Mouse (Mus musculus): ENCODE data around the gene Myo18a. TPM values are rescaled to one million over a fixed set of nuclear protein-coding genes. Genes with fewer than 3 reads are reported as not detected.

Gene Myo18a
- polyA plus RNA-seq, 1 experiment from 2014 or later, result 45.4 TPM

DNA sequence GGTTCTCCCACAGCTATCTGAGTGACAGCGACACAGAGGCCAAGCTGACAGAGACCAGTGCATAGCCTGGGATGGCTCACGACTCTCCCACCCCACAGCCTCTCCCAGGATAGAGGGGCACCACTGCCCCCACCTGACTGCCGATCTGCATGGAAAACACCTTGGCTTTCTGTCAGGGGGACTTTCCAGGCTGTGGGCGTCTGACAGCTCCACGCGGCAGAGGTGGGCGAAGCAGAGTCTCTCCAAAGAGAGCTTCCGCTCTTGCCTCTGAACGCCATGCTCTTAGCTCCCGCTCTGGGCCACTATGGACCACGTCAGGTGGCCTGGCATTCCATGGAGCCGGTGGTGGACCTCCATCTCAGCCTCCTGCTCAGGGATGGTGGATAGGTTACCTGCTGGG is 101.7 kb downstream of the Myo18a start:
- H3K27me3 ChIP-seq, result peaks cover 67% of the 10 kb centered on the region
- H3K4me2 ChIP-seq, result no peak overlapping the region
- H3K27ac ChIP-seq, result peak overlapping the region; percentile 58; the same call in 1 of the 2 replicates
- 59% methylated on average over 12 of the region's 12 CpGs for WGBS
- no peak overlapping the region for H3K4me3 ChIP-seq
- peaks cover 28% of the 10 kb centered on the region for H3K36me3 ChIP-seq
- ATAC-seq (ENCODE audit: low FRiP score), result no peak
- H3K9me3 ChIP-seq, result no peaks in the 10 kb centered on the region
- peaks cover 85% of the 10 kb centered on the region for H3K4me1 ChIP-seq (replicated peaks)
- peak overlapping the region; percentile 9; the same call in 1 of the 2 replicates for H3K9ac ChIP-seq

DNA sequence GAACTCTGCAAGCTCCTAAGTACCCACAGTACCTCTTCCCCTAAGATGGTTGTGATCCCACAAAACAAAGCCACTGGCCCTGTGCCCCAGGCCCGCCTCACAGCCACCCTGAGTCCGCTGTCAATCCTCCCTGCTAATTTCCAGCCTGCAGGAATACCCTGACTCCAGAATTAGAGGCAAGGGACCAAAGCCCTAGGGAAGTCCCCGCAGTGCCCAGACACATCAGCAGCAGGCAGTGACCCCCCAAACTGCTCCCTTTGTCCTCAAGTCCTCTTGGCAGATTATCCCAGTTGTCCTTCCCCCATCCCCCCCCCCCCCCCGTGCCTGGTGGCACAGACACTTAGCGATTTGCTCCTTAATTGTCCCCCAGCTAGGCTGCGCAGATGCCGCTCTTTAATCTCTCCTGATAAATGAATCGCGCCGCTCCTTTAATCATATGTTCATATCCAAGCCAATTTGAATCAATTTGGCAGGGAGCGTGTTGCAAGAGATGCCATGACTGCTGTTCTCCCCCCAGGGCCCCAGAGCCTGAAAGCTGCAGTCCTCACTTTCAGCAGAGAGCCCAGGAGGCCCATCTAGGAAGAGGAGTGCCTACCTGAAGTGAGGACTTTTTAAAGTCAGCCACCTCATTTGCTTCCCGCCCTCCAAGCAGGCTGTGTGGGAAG is 104.5 kb downstream of the Myo18a start:
- Histone ChIP-seq H3K27me3 (peaks cover 46% of the 10 kb centered on the region), H3K9ac (peak overlapping the region; percentile 43; the same call in 1 of the 2 replicates), H3K36me3 (peaks cover 14% of the 10 kb centered on the region), H3K4me2 (no peak overlapping the region), H3K9me3 (no peaks in the 10 kb centered on the region), H3K4me1 (replicated peaks) (peaks cover 79% of the 10 kb centered on the region), H3K4me3 (no peak overlapping the region), H3K27ac (peak overlapping the region; percentile 84)
- ATAC-seq (ENCODE audit: low FRiP score), result peak; percentile 37; the same call in 1 of the 2 replicates
- 13% methylated on average over 11 of the region's 12 CpGs for WGBS

DNA sequence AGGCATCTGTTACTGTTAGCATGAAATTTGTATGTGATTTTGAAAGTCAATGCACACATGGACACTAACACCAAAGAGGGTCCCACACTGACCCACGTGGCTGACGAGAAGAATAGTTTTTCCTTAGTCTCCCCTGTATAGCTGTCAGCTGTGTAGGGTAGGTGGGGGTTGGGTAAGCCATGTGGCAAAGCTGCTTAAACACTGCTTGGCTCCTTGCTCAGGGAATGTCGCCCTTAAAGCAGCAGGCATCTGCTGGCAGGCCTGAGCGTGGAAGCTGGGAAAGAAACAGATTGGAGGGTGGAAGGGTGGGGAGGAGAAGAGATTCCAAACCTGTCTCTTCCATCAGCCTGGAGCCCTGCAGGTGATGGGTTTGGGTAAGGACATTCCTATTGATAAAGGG is 108.4 kb downstream of the Myo18a start:
- Histone ChIP-seq H3K36me3 (no peaks in the 10 kb centered on the region), H3K27ac (peak overlapping the region; percentile 70), H3K27me3 (peaks cover 18% of the 10 kb centered on the region; the same call in 1 of the 2 replicates), H3K4me2 (no peak overlapping the region), H3K9ac (no peak overlapping the region), H3K9me3 (no peaks in the 10 kb centered on the region), H3K4me3 (no peak overlapping the region), H3K4me1 (replicated peaks) (peaks cover 78% of the 10 kb centered on the region)
- 13% methylated on average over 4 of the region's 4 CpGs for WGBS
- peak; percentile 40; the same call in 1 of the 2 replicates for ATAC-seq (ENCODE audit: low FRiP score)

DNA sequence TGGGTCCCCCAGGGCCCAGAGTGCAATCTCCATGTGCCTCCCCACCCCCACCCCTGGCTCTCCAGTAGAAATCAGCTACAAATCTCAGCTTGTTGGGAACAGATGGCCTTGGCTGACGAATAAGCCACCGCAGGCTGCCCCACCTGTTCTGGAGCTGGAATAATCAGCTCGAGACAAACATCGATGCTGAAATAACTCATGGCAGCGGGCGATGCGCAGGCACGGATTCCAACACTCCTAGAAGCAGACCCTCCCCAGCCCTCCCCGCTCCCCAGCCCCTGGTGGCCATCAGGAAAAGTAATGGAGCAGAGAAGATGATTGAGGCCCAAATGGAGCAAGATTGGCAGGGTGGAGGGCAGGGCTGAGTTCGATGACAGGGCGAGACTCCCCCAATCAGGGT is 109.2 kb downstream of the Myo18a start:
- Histone ChIP-seq H3K27ac (peak overlapping the region; percentile 83), H3K9ac (peak overlapping the region; percentile 35; the same call in 1 of the 2 replicates), H3K9me3 (no peaks in the 10 kb centered on the region), H3K4me2 (peak overlapping the region; percentile 40), H3K4me1 (replicated peaks) (peaks cover 78% of the 10 kb centered on the region), H3K4me3 (no peak overlapping the region), H3K27me3 (0 out of 2 replicates have a peak, but pooled peaks cover 17% of the 10 kb centered on the region), H3K36me3 (no peaks in the 10 kb centered on the region)
- peak; percentile 22; the same call in 1 of the 2 replicates for ATAC-seq (ENCODE audit: low FRiP score)
- 2% methylated on average over 11 of the region's 11 CpGs for WGBS

DNA sequence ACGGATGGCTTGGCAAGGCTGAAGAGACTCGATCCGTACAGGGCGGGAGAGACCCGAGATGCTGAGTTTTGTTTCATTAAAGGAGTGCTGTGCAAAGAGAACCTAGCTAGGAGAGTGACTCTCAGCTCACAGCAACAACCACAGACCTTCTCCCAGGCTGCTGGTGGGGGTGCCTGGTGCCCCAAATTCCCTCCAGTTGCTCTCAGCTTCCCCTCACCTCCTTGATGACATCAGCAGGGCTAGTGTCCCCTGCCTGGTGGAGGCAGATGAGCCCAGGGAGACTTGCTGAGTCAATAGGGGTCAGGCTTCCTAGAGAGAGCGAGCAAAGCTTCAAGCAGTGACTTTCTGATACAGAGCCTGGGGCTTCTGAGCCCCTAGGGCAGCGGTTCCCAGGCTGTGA is 109.6 kb downstream of the Myo18a start:
- peaks cover 77% of the 10 kb centered on the region for H3K4me1 ChIP-seq (replicated peaks)
- 0 out of 2 replicates have a peak, but pooled peaks cover 17% of the 10 kb centered on the region for H3K27me3 ChIP-seq
- 0 out of 2 replicates have a peak overlapping the region, but pooled peaks have one; percentile 35 for H3K9ac ChIP-seq
- peak overlapping the region; percentile 40 for H3K4me2 ChIP-seq
- peak overlapping the region; percentile 83 for H3K27ac ChIP-seq
- no peaks in the 10 kb centered on the region for H3K9me3 ChIP-seq
- no peak overlapping the region for H3K4me3 ChIP-seq
- no peaks in the 10 kb centered on the region for H3K36me3 ChIP-seq
- ATAC-seq (ENCODE audit: low FRiP score), result peak; percentile 18; the same call in 1 of the 2 replicates
- 6% methylated on average over 7 of the region's 7 CpGs for WGBS

DNA sequence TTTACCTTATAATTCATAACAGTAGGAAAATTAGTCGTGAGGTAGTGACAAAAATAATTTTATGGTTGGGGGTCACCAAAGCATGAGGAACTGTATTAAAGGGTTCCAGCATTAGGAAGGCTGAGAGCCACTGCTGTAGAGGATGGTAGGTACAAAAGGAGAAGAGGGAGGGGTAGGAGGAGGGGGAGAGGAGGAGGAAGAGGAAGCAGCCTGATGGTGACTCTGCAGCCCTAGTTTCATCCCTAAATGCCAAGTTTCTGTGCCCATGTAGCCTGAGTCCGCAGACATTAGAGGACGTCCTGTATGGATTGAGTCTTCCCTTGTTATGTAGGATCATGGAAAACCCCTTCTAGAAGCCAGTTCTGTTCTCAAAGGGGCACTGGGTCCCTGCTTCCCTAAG is 110.1 kb downstream of the Myo18a start:
- WGBS, result 50% methylated on average over 3 of the region's 3 CpGs
- H3K4me3 ChIP-seq, result no peak overlapping the region
- H3K27ac ChIP-seq, result peak overlapping the region; percentile 83; the same call in 1 of the 2 replicates
- H3K27me3 ChIP-seq, result 0 out of 2 replicates have a peak, but pooled peaks cover 20% of the 10 kb centered on the region
- ATAC-seq (ENCODE audit: low FRiP score), result no peak
- no peak overlapping the region for H3K4me2 ChIP-seq
- H3K9me3 ChIP-seq, result no peaks in the 10 kb centered on the region
- H3K4me1 ChIP-seq (replicated peaks), result peaks cover 76% of the 10 kb centered on the region
- no peak overlapping the region for H3K9ac ChIP-seq
- no peaks in the 10 kb centered on the region for H3K36me3 ChIP-seq

DNA sequence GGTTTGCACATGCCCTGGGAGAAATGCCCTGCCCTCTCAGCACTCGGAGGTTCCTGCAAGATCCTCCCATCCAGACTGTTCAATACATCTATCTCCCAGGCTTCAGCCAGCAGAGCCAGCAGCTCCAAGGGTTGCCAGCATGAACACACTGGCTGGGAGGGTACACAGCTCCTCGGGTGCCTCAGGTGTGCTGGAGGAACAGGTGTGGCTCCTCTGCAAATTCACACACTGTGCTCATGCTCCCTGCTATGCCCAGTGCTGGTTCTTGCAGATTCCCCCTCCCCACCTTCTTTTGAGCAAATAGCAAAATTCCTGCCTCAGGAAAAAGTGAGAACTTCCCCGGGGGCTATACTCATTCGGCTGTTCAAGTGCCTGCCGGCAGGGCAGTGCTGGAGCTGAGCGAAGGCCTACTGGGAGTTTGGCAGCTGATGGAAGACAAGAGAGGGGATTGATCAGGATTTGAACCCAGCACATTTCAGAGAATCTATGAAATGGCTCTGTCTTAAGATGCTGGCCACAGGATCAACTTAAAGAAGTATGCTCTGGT is 111.7 kb downstream of the Myo18a start:
- H3K27ac ChIP-seq, result peak overlapping the region; percentile 81
- H3K9me3 ChIP-seq, result no peaks in the 10 kb centered on the region
- 49% methylated on average over 6 of the region's 6 CpGs for WGBS
- H3K4me2 ChIP-seq, result no peak overlapping the region
- H3K9ac ChIP-seq, result no peak overlapping the region
- H3K27me3 ChIP-seq, result 0 out of 2 replicates have a peak, but pooled peaks cover 17% of the 10 kb centered on the region
- H3K4me3 ChIP-seq, result no peak overlapping the region
- peaks cover 65% of the 10 kb centered on the region for H3K4me1 ChIP-seq (replicated peaks)
- ATAC-seq (ENCODE audit: low FRiP score), result no peak
- no peaks in the 10 kb centered on the region for H3K36me3 ChIP-seq

DNA sequence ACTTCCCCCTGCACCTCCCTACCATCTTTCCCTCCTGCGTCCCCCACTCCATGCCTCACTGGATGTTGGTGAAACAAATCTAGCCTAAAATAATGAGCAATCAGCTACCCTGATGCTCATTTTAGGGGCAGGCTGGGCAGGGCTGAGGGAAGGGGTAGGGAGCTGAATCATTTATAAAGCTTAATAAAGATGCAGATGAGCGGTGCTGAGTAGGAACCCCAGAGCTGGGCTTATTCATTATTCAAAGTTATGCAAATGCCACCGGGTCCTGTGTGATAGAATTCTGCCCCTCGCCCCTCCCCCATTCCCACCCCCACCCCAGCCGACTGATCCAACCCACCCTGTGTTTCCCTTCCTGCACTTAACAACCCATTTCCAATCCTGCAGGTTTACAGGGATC is 112.2 kb downstream of the Myo18a start:
- Histone ChIP-seq H3K36me3 (no peaks in the 10 kb centered on the region), H3K4me3 (no peak overlapping the region), H3K27ac (peak overlapping the region; percentile 81), H3K27me3 (0 out of 2 replicates have a peak, but pooled peaks cover 17% of the 10 kb centered on the region), H3K9me3 (no peaks in the 10 kb centered on the region), H3K4me2 (no peak overlapping the region), H3K9ac (no peak overlapping the region), H3K4me1 (replicated peaks) (peaks cover 70% of the 10 kb centered on the region)
- no peak for ATAC-seq (ENCODE audit: low FRiP score)
- WGBS, result 25% methylated on average over 5 of the region's 5 CpGs

DNA sequence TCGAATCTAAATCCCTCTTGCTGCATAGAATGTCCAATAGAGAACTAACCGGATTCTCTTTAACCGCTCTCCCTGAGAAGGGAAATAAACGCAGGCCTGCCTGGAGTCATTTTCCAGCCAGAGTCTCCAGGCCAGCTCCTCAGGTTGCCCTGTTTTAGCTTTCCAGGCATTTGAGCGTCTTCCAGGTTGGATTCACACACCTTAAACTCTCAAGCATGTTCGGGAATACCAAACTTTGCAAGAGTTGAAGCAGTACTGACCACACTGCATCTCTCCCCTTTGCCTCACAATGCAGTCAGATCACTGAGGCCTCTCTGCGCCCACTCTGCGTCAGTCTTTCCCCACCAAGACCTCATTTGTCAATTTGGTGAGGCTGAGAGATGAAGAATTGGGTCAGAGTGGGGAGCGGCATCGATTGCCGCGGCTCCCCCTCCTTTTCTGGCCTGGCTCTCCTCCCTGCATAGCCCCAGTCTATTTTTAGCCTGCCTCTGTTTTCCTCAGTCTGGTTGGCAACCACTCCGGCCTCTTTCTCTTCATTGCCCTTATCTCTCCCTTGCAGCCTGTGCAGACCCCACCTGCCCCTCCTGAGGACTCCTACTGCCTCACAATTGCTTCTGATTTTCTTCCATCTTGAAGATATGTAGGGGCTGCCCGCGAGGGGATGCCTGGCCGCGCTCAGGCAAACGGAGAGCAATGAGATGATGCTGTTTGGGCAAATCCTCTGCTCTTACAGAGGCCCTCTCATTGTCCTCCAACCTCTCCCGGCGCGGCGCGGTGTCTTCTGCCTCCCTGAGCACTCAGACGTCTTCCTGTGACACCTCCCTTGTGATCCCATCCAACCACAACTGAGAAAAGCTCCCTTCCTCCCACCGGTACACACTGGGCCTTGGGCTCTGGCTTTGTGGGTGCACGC is 113.1 kb downstream of the Myo18a start:
- Histone ChIP-seq H3K4me2 (no peak overlapping the region), H3K36me3 (no peaks in the 10 kb centered on the region), H3K4me1 (replicated peaks) (peaks cover 69% of the 10 kb centered on the region), H3K27ac (peak overlapping the region; percentile 81), H3K4me3 (no peak overlapping the region), H3K9ac (peak overlapping the region; percentile 30; the same call in 1 of the 2 replicates), H3K9me3 (no peaks in the 10 kb centered on the region), H3K27me3 (peaks cover 13% of the 10 kb centered on the region; the same call in 1 of the 2 replicates)
- 45% methylated on average over 26 of the region's 26 CpGs for WGBS
- ATAC-seq (ENCODE audit: low FRiP score), result no peak

DNA sequence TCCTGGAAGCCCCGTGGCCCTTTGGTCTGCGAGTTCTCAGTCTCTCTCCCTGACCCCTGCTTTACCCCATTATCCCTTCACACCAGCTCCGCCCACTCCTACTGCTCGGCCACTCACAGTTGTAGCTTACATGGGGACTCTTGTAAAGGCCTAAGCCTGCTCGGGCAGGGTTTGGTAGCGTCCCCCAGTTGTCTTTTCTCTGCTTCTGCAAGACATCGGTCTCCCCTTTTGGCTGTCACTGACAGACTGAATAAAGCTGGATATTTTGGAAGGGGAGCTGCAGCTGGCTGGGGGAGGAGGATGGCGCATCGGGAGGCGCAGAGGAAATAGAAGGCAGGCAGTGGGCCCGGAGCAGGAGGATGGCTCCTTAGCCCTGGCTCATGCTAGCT is 113.7 kb downstream of the Myo18a start:
- H3K9ac ChIP-seq, result peak overlapping the region; percentile 30
- H3K36me3 ChIP-seq, result no peaks in the 10 kb centered on the region
- WGBS, result 47% methylated on average over 11 of the region's 11 CpGs
- H3K4me2 ChIP-seq, result no peak overlapping the region
- H3K9me3 ChIP-seq, result no peaks in the 10 kb centered on the region
- no peak overlapping the region for H3K4me3 ChIP-seq
- H3K27ac ChIP-seq, result peak overlapping the region; percentile 81
- ATAC-seq (ENCODE audit: low FRiP score), result no peak
- peaks cover 20% of the 10 kb centered on the region for H3K27me3 ChIP-seq
- peaks cover 70% of the 10 kb centered on the region for H3K4me1 ChIP-seq (replicated peaks)

DNA sequence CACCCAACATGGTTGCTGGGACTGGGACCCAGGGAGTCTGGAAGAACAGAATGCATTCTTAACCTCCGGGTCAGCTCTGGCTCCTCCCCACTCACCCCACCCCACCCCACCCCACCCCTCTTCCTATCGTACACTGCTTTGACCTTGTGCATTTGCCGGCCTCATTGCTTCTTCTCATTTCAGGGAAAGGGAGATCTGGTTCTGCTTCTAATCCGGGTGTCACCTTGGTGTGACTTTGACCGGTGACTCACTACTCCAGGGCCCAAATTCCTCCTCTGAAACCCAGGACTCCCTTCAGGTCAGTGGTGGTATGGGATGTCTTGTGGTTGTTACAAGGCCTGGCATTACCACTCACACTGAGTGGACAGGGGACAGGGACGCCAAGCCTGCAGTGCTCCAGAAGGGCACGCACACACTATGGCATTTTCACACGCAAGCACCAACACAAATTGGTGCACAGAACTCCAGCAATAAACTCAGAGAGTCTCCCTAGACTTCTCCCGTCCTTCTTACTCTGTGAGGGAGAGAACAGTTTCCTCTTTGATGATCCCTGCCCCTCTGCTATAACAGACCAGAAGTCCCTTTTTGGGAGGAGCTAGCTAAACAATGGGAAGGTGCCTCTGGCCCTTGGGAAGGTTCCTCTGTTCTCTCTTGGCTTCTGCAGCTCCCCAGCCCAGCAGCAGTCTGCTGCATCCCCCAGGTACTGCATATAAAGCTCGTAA is 121.6 kb downstream of the Myo18a start:
- H3K9me3 ChIP-seq, result no peaks in the 10 kb centered on the region
- no peak for ATAC-seq (ENCODE audit: low FRiP score)
- no peaks in the 10 kb centered on the region for H3K36me3 ChIP-seq
- peaks cover 30% of the 10 kb centered on the region for H3K27me3 ChIP-seq
- 36% methylated on average over 10 of the region's 10 CpGs for WGBS
- H3K4me1 ChIP-seq (replicated peaks), result peaks cover 76% of the 10 kb centered on the region
- peak overlapping the region; percentile 91 for H3K27ac ChIP-seq
- no peak overlapping the region for H3K4me3 ChIP-seq
- no peak overlapping the region; the same call in 1 of the 2 replicates for H3K4me2 ChIP-seq
- peak overlapping the region; percentile 1; the same call in 1 of the 2 replicates for H3K9ac ChIP-seq
